Mouse (Mus musculus): ENCODE data around the gene Sh3gl3.

The Sh3gl3 gene

GRCm38 (mm10) chr7:82223906-82224846, 50.5 kb downstream of the Sh3gl3 start:
- ChIA-PET CTCF (interaction anchor here in 3 of 4 experiments (0.6 to 1.6 kb wide), 11 partner anchors 10 to 1595 kb away, joined by 3 to 8 read pairs (median 5); no protein-coding TSS in a partner anchor), POLR2A (interaction anchor here in 3 of 4 experiments (0.6 to 8.3 kb wide), 28 partner anchors 9 to 599 kb away, joined by 3 to 120 read pairs (median 5); no protein-coding TSS in a partner anchor)

DNA sequence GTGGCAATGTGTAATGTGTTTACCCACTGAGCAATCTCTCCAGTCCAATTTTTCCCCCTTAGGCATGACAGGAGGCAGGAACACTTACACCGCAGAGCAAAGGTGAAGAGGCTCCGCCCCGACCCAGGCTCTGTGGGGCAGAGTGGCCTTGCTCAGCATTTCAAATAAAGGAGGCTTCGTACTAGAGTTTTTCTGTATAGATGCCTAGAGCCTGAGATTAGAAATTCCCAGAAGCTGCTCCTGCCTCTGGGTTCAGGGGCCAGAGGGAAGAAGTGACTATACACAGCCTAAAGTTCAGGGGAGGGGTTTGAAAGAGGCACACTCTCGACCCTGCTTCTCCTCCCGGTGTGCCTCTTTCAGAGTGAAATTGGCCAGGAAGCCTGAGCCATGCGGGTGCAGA, 59.6 kb downstream of the Sh3gl3 start:
- POLR2A ChIA-PET, result interaction anchor here in 3 of 4 experiments (0.6 to 2.9 kb wide), 18 partner anchors 9 to 1651 kb away, joined by 3 to 24 read pairs (median 6); partner anchors contain the start of genes Mesd (in 1 of the 3) and Tlnrd1 (in 1 of the 3)
- CTCF ChIA-PET, result interaction anchor here in 1 of 4 experiments (0.8 to 1.8 kb wide), 3 partner anchors 9 to 31 kb away, joined by 3 to 6 read pairs (median 4); no protein-coding TSS in a partner anchor

DNA sequence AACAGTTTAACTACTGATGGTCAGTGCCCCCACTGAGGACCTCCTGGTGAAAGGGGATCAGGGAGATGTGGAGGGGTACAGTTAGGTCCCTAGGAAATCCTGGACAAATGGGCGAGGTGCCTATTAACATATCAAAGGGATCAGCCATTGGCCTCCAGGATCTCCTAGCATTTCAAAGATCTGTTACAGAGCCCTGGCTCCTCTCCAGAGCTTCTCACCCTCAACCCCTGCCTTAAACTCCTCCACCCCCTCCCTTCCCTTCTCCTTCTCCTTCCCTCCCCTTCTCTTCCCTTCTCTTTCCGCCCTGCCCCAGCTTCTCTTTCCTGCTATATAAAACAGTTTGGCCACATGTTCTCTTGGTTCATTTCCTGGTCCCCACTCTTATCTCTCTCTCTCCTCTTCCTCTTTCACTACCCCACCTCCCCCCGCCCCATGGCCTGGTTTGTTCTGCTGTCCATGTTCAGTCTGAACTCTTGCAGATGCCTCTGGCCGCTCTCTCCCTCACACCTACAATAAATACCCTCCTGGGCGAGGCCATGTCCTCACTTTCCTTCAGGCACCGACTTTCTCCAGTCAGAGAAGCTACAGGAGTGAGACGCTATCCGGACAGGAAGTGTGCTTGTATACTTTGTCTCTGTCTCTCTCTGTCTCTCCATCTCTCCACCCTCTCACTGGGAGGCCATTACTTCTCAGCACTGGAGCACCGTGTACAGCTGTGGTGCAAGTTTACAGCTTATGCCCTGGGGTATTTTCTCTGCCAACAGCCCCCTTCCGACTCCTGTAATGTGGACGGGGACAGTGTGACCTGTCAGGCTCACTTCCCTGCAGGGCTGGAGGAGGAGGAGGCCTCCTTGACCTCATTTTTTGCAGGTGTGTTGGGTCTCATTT, 60.6 kb downstream of the Sh3gl3 start:
- ChIA-PET CTCF (interaction anchor here (0.6 to 1.8 kb wide), 4 partner anchors 9 to 790 kb away, joined by 3 to 6 read pairs (median 3); no protein-coding TSS in a partner anchor), POLR2A (interaction anchor here in 3 of 4 experiments (0.6 to 2.9 kb wide), 33 partner anchors 9 to 1650 kb away, joined by 3 to 24 read pairs (median 4); partner anchors contain the start of genes Mesd (in 1 of the 3) and Tlnrd1 (in 1 of the 3))

- POLR2A ChIA-PET, result interaction anchor here in 3 of 4 experiments (0.6 to 2.9 kb wide), 17 partner anchors 8 to 566 kb away, joined by 3 to 24 read pairs (median 6); no protein-coding TSS in a partner anchor
- CTCF ChIA-PET, result interaction anchor here in 2 of 4 experiments (0.6 to 1.8 kb wide), 2 partner anchors 10 to 11 kb away, joined by 3 to 6 read pairs; no protein-coding TSS in a partner anchor
Observed at GRCm38 (mm10) chr7:82234898-82235290, 61.3 kb downstream of the Sh3gl3 start.

- ChIA-PET CTCF (no interaction called here), POLR2A (interaction anchor here in 3 of 4 experiments (0.6 to 2.7 kb wide), 6 partner anchors 8 to 928 kb away, joined by 3 to 16 read pairs (median 6); no protein-coding TSS in a partner anchor)
Observed at GRCm38 (mm10) chr7:82235486-82235885, 61.8 kb downstream of the Sh3gl3 start.

DNA sequence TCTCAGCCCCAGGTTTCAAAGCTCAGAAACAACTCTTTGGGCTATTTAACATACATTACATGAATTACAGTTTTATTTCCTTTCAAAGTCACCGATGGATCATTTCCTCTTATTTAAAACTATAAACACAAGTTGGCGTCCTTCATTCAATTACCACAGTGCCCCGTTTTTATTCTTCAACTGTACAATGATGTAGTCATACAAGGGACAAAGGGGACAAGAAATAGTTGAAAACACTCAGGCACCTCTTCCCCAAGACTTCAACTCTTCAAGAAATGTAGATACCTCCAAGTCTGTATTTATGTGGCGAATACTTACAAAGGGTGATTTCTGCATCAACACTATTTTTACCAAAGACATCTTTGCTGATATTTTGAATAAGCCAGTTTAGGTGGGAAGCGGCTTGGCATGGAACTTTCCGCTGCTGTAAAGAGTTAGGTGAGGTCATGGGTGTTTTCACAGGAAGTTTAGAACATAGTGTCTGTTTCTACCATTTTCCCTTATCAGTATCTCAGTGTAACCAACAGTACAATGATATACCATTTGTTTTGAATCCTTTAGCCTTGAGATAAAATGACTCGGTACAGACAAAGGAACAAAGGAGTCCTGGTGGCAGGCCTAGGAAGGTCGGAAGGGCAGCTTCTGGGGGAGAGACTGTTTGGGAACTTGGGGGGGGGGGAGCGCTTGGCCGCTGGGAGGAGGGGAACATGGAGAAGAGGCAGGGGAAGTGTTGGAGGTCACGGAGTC, 62.7 kb downstream of the Sh3gl3 start:
- ChIA-PET CTCF (interaction anchor here in 2 of 4 experiments (0.5 to 1.4 kb wide), 3 partner anchors 117 to 1928 kb away, joined by 3 to 13 read pairs (median 5); no protein-coding TSS in a partner anchor), POLR2A (interaction anchor here (0.6 to 9.0 kb wide), 27 partner anchors 8 to 1455 kb away, joined by 3 to 120 read pairs (median 5); no protein-coding TSS in a partner anchor)

DNA sequence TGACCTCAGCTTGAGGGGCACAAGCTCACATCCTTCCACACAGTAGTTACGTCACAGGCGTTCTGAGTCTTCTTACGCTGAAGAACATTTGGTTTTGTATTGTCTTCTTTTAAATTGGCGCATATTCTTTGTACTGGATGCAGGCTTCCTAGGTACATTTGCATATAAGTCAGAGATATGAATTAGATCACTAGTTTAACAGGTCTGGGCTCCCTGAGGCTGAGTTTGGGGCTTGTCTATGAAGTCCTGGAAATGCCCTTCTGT, 63.2 kb downstream of the Sh3gl3 start:
- CTCF ChIA-PET, result interaction anchor here in 2 of 4 experiments (0.5 to 1.4 kb wide), 3 partner anchors 118 to 1929 kb away, joined by 3 to 13 read pairs (median 5); no protein-coding TSS in a partner anchor
- POLR2A ChIA-PET, result interaction anchor here (0.6 to 9.0 kb wide), 24 partner anchors 8 to 1456 kb away, joined by 3 to 120 read pairs (median 6); no protein-coding TSS in a partner anchor

DNA sequence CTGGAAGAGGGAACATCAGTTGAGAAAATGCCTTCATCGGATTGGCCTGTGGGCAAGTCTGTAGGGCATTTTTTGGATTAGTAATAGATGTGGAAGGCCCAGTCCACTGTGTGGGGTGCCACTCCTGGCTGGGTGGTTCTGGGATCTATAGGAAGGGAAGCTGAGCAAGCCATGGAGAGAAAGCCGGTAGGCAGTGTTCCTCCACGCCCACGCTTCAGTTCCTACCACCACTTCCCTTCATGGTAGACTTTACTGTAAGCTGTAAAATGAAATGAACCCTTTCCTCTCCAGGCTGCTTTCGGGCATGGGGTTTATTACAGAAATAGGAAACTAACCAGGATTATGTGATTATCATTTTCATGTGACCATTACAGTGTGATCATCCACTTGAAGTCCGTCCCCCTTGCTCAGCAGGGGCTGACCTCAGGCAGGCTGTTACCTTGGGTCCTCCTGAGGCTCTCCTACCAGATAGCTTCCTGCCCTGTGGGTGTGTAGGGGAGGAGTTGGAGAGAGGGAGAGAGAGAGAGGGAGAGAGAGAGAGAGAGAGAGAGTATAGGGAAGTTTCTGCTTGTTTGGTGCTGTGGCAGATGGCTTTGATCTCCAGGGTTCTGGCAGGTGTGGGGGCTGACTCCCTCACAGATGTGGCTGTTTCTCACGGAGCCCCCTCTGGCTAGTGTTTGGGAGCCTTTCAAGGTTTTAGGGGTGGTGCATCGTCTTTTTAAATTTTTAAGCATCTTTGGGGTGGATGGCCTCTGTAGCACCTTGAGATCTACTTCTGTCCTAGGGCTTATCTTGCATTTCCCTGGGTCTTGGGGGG, 67.0 kb downstream of the Sh3gl3 start:
- POLR2A ChIA-PET, result interaction anchor here in 2 of 4 experiments (0.6 to 9.0 kb wide), 26 partner anchors 8 to 1662 kb away, joined by 3 to 120 read pairs (median 6); partner anchors contain the start of gene Sh3gl3 (in 2 of the 2)

DNA sequence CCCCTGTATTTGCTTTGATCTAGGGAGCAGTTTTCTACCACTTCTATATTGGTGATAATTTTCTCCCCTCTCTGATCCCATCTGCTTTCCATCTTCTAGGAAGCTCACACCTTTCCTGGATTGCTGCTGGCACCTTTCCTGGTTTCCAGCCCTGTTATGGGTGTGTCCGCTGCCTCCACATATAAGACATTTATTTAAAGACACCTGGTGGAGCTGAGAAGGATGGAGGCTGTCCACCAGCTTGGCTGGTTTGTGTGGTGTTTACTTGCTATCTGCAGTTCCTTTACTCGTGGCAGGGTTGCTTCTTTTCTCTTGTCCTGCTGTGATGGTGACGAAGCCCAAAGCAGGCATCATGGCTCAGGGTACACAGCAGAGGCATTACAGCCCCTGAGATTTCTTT, 71.1 kb downstream of the Sh3gl3 start:
- ChIA-PET CTCF (no interaction called here), POLR2A (interaction anchor here in 2 of 4 experiments (1.0 to 9.0 kb wide), 4 partner anchors 10 to 16 kb away, joined by 3 to 111 read pairs (median 4); no protein-coding TSS in a partner anchor)

More for the DNA sequence above, 67.0 kb downstream of the Sh3gl3 start:
- CTCF ChIA-PET, result interaction anchor here in 2 of 4 experiments (0.7 kb wide), 2 partner anchors 29 to 65 kb away, joined by 3 read pairs; no protein-coding TSS in a partner anchor

DNA sequence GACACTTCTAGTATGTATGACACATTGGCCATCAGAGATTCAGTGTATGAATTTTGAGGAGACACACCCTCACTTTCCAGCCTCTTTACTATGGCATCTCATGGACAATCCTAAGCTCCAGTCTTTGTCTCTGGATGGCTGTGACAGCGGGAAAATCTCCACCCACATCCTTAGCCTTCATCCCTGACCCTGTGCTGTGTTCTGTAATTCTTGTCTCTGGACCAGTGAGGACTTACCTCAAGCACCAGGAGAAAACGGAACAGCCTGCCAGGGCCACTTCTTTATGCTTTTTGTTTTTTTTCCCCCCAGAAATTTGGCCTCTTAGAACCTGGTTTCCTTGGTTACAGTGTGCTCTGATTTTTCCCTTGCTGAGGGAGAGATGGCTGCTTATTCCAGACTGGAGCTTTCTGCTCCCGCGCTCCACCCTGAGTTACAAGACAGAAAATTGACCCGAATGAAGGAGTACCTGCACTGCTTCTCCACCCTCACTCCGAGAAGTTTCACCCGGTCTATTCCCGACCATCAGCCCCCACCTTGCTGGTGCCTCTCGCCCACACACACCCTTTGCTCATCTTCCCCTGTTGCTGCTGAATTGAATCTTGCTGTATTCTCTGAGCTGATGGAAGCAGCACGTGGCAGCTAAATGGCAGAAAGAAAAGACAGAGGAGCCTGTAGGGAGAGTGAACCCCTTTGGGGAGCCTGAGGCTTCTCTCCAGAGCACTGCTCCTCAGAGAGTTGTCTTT, 75.5 kb downstream of the Sh3gl3 start:
- ChIA-PET CTCF (no interaction called here), POLR2A (interaction anchor here in 3 of 4 experiments (0.5 to 2.7 kb wide), 14 partner anchors 8 to 75 kb away, joined by 3 to 9 read pairs (median 5); partner anchors contain the start of gene Sh3gl3 (in 1 of the 3))

DNA sequence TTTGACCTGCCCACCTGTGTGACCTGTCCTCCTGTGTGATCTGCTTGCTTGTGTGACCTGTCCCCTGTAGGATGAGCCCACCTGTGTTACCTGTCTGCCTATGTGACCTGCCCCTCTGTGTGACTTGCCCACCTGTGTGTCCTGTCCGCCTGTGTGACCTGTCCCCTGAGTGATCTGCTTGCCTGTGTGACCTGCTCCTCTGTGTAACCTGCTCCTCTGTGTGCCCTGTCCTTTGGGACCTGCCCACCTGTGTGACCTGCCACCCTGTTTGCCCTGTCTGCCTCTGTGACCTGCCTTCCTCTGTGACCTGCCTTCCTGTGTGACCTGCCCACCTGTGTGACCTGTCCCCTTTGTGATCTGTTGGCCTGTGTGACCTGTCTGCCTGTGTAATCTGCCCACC, 79.7 kb downstream of the Sh3gl3 start:
- POLR2A ChIA-PET, result interaction anchor here in 1 of 4 experiments (0.7 kb wide), 1 partner anchor 216 kb away, joined by 3 read pairs; no protein-coding TSS in a partner anchor
- CTCF ChIA-PET, result no interaction called here

DNA sequence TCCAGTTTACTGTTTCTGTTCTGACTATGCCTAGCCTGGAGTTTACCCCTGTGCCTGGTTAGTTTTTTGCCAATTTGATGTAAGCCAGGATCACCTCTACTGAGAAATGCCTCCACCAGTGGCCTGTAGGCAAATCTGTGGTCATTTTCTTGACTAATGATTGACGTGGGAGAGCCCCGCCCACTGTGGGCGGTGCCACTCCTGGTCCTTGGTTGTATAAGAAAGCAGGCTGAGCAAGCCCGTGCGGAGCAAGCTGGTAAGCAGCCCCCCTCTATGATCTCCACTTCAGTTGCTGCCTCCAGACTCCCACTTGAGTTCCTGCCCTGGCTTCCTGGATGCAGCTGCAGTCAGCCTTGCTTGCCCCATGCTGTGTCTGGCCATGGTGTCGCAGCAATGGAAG, 83.3 kb downstream of the Sh3gl3 start:
- POLR2A ChIA-PET, result interaction anchor here in 3 of 4 experiments (0.6 to 4.9 kb wide), 42 partner anchors 7 to 569 kb away, joined by 3 to 111 read pairs (median 5); partner anchors contain the start of gene Sh3gl3 (in 1 of the 3)
- CTCF ChIA-PET, result interaction anchor here in 2 of 4 experiments (0.6 to 1.7 kb wide), 8 partner anchors 9 to 138 kb away, joined by 3 to 6 read pairs (median 4); no protein-coding TSS in a partner anchor

- ChIA-PET POLR2A (interaction anchor here in 3 of 4 experiments (0.5 to 4.9 kb wide), 44 partner anchors 8 to 1156 kb away, joined by 3 to 111 read pairs (median 5); partner anchors contain the start of genes Ramac (in 1 of the 3) and Sh3gl3 (in 1 of the 3)), CTCF (interaction anchor here in 2 of 4 experiments (0.5 to 1.7 kb wide), 11 partner anchors 9 to 137 kb away, joined by 3 to 6 read pairs (median 4); no protein-coding TSS in a partner anchor)
Observed at GRCm38 (mm10) chr7:82257530-82257929, 83.9 kb downstream of the Sh3gl3 start.

DNA sequence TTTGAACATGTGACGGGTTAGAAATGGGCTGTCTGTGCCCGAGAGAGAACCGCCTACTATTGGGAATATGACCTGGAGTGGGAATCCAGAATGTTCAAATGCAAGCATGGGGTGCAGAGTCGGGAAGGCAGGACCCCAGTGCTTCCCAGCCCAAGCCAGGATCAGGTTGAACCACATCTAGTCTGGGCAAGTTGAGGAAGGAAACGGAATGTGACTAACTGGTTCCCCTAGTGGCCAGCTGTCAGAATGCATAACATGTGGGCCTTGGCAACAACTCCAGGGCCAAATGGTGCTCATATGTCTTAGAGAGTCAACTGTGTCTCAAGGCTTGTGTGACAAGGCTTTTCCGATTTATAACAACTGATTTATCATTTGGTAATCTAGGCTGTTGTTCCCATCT, 86.6 kb downstream of the Sh3gl3 start:
- POLR2A ChIA-PET, result interaction anchor here (0.6 to 3.3 kb wide), 34 partner anchors 12 to 235 kb away, joined by 3 to 13 read pairs (median 4); partner anchors contain the start of gene Sh3gl3 (in 1 of the 4)
- CTCF ChIA-PET, result interaction anchor here (0.6 to 4.8 kb wide), 31 partner anchors 10 to 288 kb away, joined by 3 to 51 read pairs (median 4); partner anchors contain the start of gene Sh3gl3 (in 1 of the 4)

GRCm38 (mm10) chr7:82263141-82263540, 89.5 kb downstream of the Sh3gl3 start:
- CTCF ChIA-PET, result interaction anchor here in 3 of 4 experiments (0.9 to 4.8 kb wide), 6 partner anchors 9 to 142 kb away, joined by 3 to 51 read pairs (median 4); no protein-coding TSS in a partner anchor
- POLR2A ChIA-PET, result interaction anchor here in 2 of 4 experiments (0.8 to 1.9 kb wide), 5 partner anchors 23 to 134 kb away, joined by 3 to 6 read pairs (median 3); no protein-coding TSS in a partner anchor
